Mouse (Mus musculus): ENCODE data around the gene Cyp8b1.

Gene Cyp8b1

GRCm38 (mm10) chr9:121914226-121914757 is 1.8 kb downstream of the Cyp8b1 start:
- DNase-seq (ENCODE audit: low spot score) = no peak

- DNase-seq (ENCODE audit: low spot score) = no peak
Measured at GRCm38 (mm10) chr9:121912786-121913185, 3.3 kb downstream of the Cyp8b1 start.

- no peak for DNase-seq (ENCODE audit: low spot score)
Measured at GRCm38 (mm10) chr9:121911196-121911595, 4.9 kb downstream of the Cyp8b1 start.

DNA sequence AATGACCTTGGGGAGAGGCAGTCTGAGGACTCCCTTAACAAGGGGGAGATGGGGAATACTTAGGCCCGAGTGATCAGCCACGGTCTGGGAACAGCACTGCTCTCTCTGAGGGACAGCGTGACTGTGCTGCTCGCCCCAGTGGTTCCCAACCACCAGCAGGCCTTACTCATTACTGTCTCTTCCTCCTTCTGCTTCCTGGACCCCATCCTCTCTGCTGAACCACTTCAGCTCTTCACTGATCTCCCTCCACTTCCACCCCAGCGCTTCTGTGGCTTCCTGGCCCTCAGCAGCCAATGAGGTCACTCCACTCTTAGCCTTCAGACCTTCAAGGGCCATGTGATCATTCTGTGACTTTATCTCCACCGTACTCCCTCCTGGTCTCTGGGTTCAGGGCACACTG is 6.5 kb downstream of the Cyp8b1 start:
- DNase-seq (ENCODE audit: low spot score) = no peak

DNA sequence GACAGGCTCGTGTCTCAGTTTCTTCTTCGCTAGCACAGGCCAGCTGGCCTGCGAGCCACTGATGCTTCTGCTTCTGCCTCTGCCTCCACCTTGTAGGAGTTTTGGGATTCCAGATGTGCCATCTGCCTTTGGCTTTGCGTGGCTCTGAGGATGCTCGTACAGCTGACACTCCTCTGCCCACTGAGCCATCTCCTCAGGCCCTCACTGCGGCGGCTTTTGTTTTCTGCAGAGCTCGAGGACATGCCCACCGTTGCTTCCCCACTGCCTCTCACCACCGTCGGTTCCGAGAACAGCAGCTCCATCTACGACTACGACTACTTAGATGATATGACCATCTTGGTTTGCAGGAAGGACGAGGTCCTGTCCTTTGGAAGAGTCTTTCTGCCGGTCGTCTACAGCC is 7.8 kb downstream of the Cyp8b1 start:
- no peak for DNase-seq (ENCODE audit: low spot score)

- no peak for DNase-seq (ENCODE audit: low spot score)
Measured at GRCm38 (mm10) chr9:121907356-121908070, 8.6 kb downstream of the Cyp8b1 start.

- no peak for DNase-seq (ENCODE audit: low spot score)
Measured at GRCm38 (mm10) chr9:121906456-121906855, 9.6 kb downstream of the Cyp8b1 start.

- DNase-seq (ENCODE audit: low spot score) = no peak
Measured at GRCm38 (mm10) chr9:121905556-121906185, 10.4 kb downstream of the Cyp8b1 start.

DNA sequence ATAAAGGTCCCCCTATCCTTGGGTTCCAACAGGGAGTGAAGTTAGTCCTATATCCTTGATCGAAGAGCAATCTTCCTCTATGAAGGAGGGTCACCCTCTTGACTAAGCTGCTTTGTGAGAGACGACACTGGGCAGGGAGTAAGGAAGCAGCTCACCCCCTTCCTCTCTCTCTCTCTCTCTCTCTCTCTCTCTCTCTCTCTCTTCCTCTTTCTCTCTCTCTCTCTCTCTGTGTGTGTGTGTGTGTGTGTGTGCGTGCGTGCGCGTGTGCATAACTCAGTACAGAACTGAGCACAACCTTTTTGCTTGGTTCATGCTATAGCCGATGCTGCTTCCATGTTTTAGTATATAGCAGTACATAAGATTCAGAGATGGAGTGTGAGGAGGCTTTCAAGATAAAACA is 11.2 kb downstream of the Cyp8b1 start:
- no peak for DNase-seq (ENCODE audit: low spot score)

DNA sequence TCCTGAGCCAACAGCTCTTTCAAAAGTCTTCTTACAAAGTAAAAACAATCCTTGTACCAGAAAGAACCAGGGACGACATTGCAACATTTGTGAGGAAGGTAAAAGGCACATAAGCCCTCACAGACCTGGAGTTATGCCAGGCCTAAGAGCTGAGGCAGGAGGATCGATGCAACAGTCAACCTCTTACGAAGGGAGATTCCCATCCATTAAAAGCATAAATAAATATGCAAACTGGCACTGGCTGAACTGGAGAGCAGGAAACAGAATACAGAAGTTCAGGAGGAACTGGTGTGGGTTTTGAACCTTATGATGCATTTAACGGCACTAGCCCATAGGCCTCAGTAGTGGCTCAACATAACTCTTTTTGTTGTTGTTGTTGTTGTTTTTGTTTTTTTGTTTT is 11.8 kb downstream of the Cyp8b1 start:
- no peak for DNase-seq (ENCODE audit: low spot score)

GRCm38 (mm10) chr9:121903476-121904305 is 12.4 kb downstream of the Cyp8b1 start:
- no peak for DNase-seq (ENCODE audit: low spot score)

- no peak for DNase-seq (ENCODE audit: low spot score)
Measured at GRCm38 (mm10) chr9:121901710-121902700, 14.1 kb downstream of the Cyp8b1 start.

DNA sequence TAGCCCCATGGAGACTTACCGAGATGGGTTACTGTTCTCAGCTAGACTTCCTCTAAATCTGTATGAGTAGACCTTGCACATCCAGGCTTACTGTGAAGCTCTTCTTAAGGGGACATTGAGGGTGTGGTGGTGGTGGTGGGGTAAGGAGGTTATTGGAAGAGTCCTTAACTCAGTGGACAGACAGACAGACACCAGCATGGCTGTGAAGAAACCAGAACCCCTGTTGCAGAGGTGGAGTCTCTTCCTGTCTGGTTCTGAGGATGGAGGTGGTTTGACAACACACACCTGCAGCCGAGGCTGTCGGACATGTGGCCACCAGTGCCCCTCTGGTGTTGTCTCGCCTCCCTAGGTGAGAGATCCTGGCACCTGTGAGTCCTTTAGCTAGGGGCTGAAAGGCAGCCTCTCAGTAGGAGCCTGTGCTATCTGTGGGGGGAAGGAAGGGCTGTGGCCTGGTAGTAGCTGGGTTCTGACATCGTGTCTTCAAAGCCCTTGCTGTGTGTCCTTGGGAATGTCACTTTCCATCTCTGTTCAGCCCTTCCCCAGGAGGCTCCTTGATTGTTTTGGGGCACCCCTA is 15.7 kb downstream of the Cyp8b1 start:
- DNase-seq (ENCODE audit: low spot score) = no peak

DNA sequence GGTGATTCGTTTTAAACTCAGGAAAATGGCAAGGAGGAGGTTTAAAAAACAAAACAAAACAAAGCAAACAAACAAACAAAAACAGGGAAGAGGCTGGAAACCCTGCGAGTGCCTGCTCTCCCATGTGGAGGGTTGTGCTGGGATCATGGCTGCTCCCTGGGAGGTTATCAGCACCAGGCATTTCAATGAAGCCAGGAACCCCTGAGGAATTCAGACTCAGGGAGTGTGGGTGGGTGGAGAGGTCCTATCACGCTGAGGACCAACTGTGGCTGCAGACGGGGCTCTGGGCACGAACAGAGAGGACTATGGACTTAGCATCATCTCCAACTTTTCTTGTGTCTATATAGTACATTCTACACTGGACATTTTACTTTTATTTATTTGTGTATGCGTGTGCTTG is 16.8 kb downstream of the Cyp8b1 start:
- no peak for DNase-seq (ENCODE audit: low spot score)

DNA sequence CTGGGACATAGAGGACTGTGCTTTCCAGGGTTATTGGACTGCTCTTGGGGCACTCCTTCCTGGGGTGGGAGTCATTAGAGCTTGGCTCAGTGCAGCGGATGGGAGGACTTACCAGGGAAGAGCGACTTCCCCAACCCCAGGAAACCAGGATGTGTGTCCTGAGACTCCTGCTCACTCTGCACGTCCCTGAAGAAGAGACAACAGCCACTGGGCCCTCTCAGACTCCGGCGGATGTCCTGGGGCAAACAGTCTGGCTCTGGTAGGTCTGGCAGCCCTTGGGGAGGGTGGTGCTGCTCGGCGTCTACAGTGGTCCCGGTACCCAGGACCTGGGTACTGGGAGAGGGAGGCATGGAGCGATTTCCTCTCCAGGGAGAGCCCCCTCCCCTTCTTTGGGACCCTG is 17.9 kb downstream of the Cyp8b1 start, which contains the start of gene Ackr2:
Gene Ackr2 (plus strand): TSS at position 111 of the 400 bp plus-strand sequence.
- no peak for DNase-seq (ENCODE audit: low spot score)

DNA sequence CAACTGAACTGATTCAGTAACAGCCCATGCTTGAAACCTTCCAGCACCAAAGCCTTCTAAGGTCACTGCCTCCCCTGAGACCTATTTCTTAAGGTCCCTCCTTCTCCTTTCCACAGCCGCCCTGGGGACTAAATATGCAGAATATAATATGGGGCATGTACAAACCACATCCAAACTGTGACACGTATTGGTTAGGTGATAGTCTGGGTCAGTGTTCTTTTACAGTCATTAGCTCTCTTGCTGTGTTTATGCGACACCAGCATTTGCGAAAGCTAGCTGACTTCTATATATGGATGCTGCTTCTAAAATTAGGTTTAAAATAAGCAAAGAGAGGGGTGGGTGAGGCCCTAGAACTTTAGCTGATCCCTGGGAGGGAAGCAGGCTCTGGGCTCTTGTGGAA is 19.3 kb downstream of the Cyp8b1 start:
- no peak for DNase-seq (ENCODE audit: low spot score)

GRCm38 (mm10) chr9:121895392-121895993 is 20.6 kb downstream of the Cyp8b1 start:
- no peak for DNase-seq (ENCODE audit: low spot score)

DNA sequence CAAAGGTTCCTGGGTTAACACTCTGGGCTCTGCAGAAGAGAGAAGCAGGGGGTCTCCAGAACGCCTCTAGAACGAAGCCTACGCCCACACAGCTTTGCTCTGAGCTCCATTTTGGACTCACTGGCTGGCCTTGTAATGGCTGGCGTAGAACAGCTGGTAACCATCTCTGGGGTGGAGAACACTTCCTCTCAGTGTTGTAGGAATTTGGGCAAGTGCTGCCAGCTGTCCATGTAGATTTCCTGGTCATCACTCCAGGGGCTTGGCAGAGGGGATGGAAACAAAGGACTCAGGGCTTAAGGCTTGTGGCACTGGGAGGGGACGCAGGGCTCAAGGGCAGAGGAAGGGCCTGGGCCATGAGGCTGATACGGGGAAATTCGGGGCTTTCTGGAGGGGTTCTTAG is 21.7 kb downstream of the Cyp8b1 start:
- no peak for DNase-seq (ENCODE audit: low spot score)

DNA sequence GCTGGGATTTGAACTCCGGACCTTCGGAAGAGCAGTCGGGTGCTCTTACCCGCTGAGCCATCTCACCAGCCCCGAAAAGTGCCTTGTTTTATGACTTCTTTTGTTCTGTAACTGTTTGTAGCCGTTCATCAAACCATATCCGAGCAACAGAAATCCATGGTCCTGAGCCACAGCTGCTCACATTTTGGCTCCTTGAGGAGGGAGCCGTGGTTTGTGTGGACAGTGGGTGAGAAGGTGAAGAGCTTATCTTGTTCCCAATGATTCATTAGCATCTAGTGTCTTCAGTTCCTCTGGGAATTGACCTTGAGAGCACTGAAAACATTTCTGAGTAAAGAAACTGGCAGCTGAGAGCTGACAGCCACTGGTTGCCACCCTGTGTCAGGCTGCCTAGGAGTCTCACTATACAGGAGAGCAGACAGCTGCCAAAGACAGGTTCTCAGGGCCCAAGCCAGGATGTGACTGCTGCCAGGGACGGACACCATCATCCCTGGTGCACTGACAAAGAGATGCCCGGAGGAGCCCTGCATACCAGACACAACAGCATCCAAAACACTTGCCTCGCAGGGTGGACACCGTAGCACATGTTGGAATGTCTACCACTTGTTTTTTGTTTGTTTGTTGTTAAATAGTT is 23.9 kb downstream of the Cyp8b1 start:
- no peak for DNase-seq (ENCODE audit: low spot score)

DNA sequence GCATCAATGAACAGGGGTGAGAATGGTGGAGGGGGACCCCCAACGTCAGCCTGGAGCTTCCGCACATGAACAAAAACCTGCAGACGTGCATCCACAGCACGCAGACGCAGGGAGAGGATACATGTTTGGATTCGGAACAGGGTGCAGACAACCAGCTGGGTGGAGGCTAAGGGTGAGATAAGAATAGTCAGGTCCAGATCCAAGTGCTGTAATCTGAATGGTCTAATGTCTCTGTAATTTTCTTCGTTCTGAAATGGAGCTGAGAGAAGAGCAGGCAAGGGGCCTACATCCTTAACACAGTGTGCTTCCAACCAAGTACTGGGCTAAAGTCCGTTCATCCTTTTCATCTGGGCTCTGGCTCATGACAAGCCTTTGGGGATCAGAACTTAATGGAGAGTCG is 24.8 kb downstream of the Cyp8b1 start:
- no peak for DNase-seq (ENCODE audit: low spot score)

All from c-Kit-positive CD71-positive TER-119-positive erythroid progenitor cells, embryonic 14.5 days (primary cell).